In the genomic region with DNA sequence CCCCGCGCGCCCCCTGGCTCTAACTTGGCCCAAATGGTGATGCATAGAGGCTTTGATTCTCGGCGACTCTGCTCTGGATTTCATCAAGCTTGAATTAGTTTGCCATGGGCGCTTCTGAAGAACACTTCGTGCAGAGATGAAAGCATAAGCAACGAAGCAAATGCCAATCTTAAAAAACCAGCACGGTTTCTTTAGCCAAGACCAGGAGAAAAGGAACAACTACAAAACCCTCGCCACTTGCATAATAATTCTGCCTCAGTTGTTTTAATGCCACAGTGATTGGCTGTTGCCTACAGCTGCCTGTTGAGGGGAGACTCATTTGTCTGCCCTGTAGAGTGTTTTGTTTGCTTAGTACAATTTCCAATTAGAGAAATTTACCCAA, we compare ENCODE assay signal across 8 mouse cellular contexts. TPM values are rescaled to one million over a fixed set of nuclear protein-coding genes. Genes with fewer than 3 reads are reported as not detected.
DNase-seq lines count a peak whose midpoint lies in the region; ATAC-seq and TF ChIP-seq lines count a peak whose summit lies in the region.
"Had no signal": no experiment of that assay in that cellular context is flagged by ENCODE, and none has a peak within 500 bp of the region (broad histone marks: within the 10 kb centered on the region; RNA-seq: fewer than 3 reads in every experiment).

No protein-coding gene starts in this region.

- peak overlapping the region; percentile 99 for H3K27ac ChIP-seq in lung, postnatal 0 days (ENCODE audit: low read length)
- peak overlapping the region; percentile 99 for H3K27ac ChIP-seq in embryonic facial prominence, embryonic 13.5 days
- peak overlapping the region; percentile 100 for H3K27ac ChIP-seq in hindbrain, embryonic 16.5 days (ENCODE audit: low read depth, low read length)
- H3K27ac ChIP-seq in midbrain, embryonic 16.5 days (ENCODE audit: low read length), result peak overlapping the region; percentile 99

- H3K4me2 ChIP-seq in lung, postnatal 0 days (replicated peaks; ENCODE audit: low read depth, low read length), result peak overlapping the region; percentile 72
- H3K4me2 ChIP-seq in embryonic facial prominence, embryonic 13.5 days, result peak overlapping the region; percentile 69
- H3K4me2 ChIP-seq in hindbrain, embryonic 16.5 days (ENCODE audit: low read length), result peak overlapping the region; percentile 83
- peak overlapping the region; percentile 82 for H3K4me2 ChIP-seq in midbrain, embryonic 16.5 days (ENCODE audit: low read length)

- TF ChIP-seq EP300 in lung, postnatal 0 days (IDR thresholded peaks at IDR 0.05), result no peak

- no peak for ATAC-seq in lung, postnatal 0 days
- no peak; the same call in 1 of the 2 replicates for ATAC-seq in embryonic facial prominence, embryonic 13.5 days (ENCODE audit: insufficient number of reproducible peaks, insufficient read depth, low FRiP score, low TSS enrichment, low read depth)
- ATAC-seq in hindbrain, embryonic 16.5 days, result no peak; the same call in 1 of the 2 replicates
- ATAC-seq in midbrain, embryonic 16.5 days, result no peak; the same call in 1 of the 2 replicates

- peak overlapping the region; percentile 96 for H3K9ac ChIP-seq in lung, postnatal 0 days (replicated peaks; ENCODE audit: low read depth)
- H3K9ac ChIP-seq in embryonic facial prominence, embryonic 13.5 days, result peak overlapping the region; percentile 95
- H3K9ac ChIP-seq in hindbrain, embryonic 16.5 days (ENCODE audit: low read depth, low read length), result peak overlapping the region; percentile 98
- peak overlapping the region; percentile 97 for H3K9ac ChIP-seq in midbrain, embryonic 16.5 days (ENCODE audit: low read depth, low read length)

- H3K36me3 ChIP-seq in lung, postnatal 0 days (ENCODE audit: insufficient read depth, low read length), result no peaks in the 10 kb centered on the region
- H3K36me3 ChIP-seq in embryonic facial prominence, embryonic 13.5 days, result peaks cover 9% of the 10 kb centered on the region; the same call in 1 of the 2 replicates
- no peaks in the 10 kb centered on the region for H3K36me3 ChIP-seq in hindbrain, embryonic 16.5 days (ENCODE audit: control insufficient read depth, insufficient read depth, low read length)
- H3K36me3 ChIP-seq in midbrain, embryonic 16.5 days (ENCODE audit: control insufficient read depth, insufficient read depth, low read length), result no peaks in the 10 kb centered on the region

- TF ChIP-seq CTCF in lung, postnatal 0 days (IDR thresholded peaks at IDR 0.05), result no peak

- H3K27me3 ChIP-seq in lung, postnatal 0 days (replicated peaks; ENCODE audit: insufficient read depth, low read length), result no peaks in the 10 kb centered on the region
- no peaks in the 10 kb centered on the region for H3K27me3 ChIP-seq in embryonic facial prominence, embryonic 13.5 days
- no peaks in the 10 kb centered on the region for H3K27me3 ChIP-seq in hindbrain, embryonic 16.5 days (replicated peaks; ENCODE audit: control insufficient read depth, insufficient read depth, low read length)
- no peaks in the 10 kb centered on the region for H3K27me3 ChIP-seq in midbrain, embryonic 16.5 days (ENCODE audit: control insufficient read depth, insufficient read depth, low read depth, low read length)

- no peak for DNase-seq in lung, postnatal 0 days (ENCODE audit: low spot score)
- no peak for DNase-seq in lung, postnatal 25 days (ENCODE audit: low spot score)
- no peak for DNase-seq in adrenal gland, adult 18-20 months (ENCODE audit: low spot score in 2 of 2)
- DNase-seq in gastrocnemius, postnatal 4 days (ENCODE audit: low spot score in 2 of 2), result no peak

- H3K4me3 ChIP-seq in lung, postnatal 0 days (ENCODE audit: low read depth, low read length), result peak overlapping the region; percentile 78
- H3K4me3 ChIP-seq in embryonic facial prominence, embryonic 13.5 days, result peak overlapping the region; percentile 75
- H3K4me3 ChIP-seq in hindbrain, embryonic 16.5 days (ENCODE audit: low read length), result peak overlapping the region; percentile 86
- peak overlapping the region; percentile 85 for H3K4me3 ChIP-seq in midbrain, embryonic 16.5 days (ENCODE audit: low read depth, low read length)

- peaks cover 12% of the 10 kb centered on the region for H3K4me1 ChIP-seq in lung, postnatal 0 days (ENCODE audit: insufficient read depth, low read depth, low read length)
- peaks cover 36% of the 10 kb centered on the region for H3K4me1 ChIP-seq in embryonic facial prominence, embryonic 13.5 days
- peaks cover 32% of the 10 kb centered on the region for H3K4me1 ChIP-seq in hindbrain, embryonic 16.5 days (ENCODE audit: control insufficient read depth, insufficient read depth, low read depth, low read length)
- H3K4me1 ChIP-seq in midbrain, embryonic 16.5 days (ENCODE audit: control insufficient read depth, insufficient read depth, low read length), result peaks cover 29% of the 10 kb centered on the region

- no peaks in the 10 kb centered on the region for H3K9me3 ChIP-seq in lung, postnatal 0 days (ENCODE audit: low read length)
- H3K9me3 ChIP-seq in embryonic facial prominence, embryonic 13.5 days, result no peaks in the 10 kb centered on the region
- no peaks in the 10 kb centered on the region for H3K9me3 ChIP-seq in hindbrain, embryonic 16.5 days (ENCODE audit: control insufficient read depth, low read length)
- no peaks in the 10 kb centered on the region for H3K9me3 ChIP-seq in midbrain, embryonic 16.5 days (replicated peaks; ENCODE audit: control insufficient read depth, low read length, poor library complexity, severe bottlenecking)

- 2% methylated on average over 10 of the region's 10 CpGs for WGBS in lung, postnatal 0 days
- 2% methylated on average over 10 of the region's 10 CpGs for WGBS in embryonic facial prominence, embryonic 13.5 days
- WGBS in hindbrain, embryonic 16.5 days, result under 1% methylated on average over 10 of the region's 10 CpGs
- under 1% methylated on average over 10 of the region's 10 CpGs for WGBS in midbrain, embryonic 16.5 days

RNA-seq across cellular contexts. Expression of gene Ankrd40, which starts 0.8 kb away (rescaled TPM):
- 33.3 and 33.6 TPM in 2 replicates for polyA plus RNA-seq in lung, postnatal 0 days (2015; fragmentation: Nextera tagmentation; extraction: Ambion mirVana)
- polyA plus RNA-seq in embryonic facial prominence, embryonic 13.5 days (2015; fragmentation: Nextera tagmentation; extraction: Ambion mirVana), result 16.6 and 17.1 TPM in 2 replicates
- 9.2 and 9.4 TPM in 2 replicates for polyA plus RNA-seq in hindbrain, embryonic 16.5 days (2015; fragmentation: Nextera tagmentation; extraction: Ambion mirVana)
- polyA plus RNA-seq in midbrain, embryonic 16.5 days (2015; fragmentation: Nextera tagmentation; extraction: Ambion mirVana), result 8.5 and 10.2 TPM in 2 replicates
- 100 to 1,000 TPM; 149 to 159 TPM for total RNA-seq in adrenal gland, adult 18-20 months (2021)
- 100 to 1,000 TPM; 127 to 137 TPM for total RNA-seq in gastrocnemius, postnatal 4 days (2021)

RNA-seq across cellular contexts. Expression of gene Luc7l3, which starts 6.8 kb away (rescaled TPM):
- 79.4 and 84.0 TPM in 2 replicates for polyA plus RNA-seq in lung, postnatal 0 days (2015; fragmentation: Nextera tagmentation; extraction: Ambion mirVana)
- polyA plus RNA-seq in embryonic facial prominence, embryonic 13.5 days (2015; fragmentation: Nextera tagmentation; extraction: Ambion mirVana), result 160 and 162 TPM in 2 replicates
- polyA plus RNA-seq in hindbrain, embryonic 16.5 days (2015; fragmentation: Nextera tagmentation; extraction: Ambion mirVana), result 110 and 113 TPM in 2 replicates
- 142 and 159 TPM in 2 replicates for polyA plus RNA-seq in midbrain, embryonic 16.5 days (2015; fragmentation: Nextera tagmentation; extraction: Ambion mirVana)
- total RNA-seq in adrenal gland, adult 18-20 months (2021), result 10 to 100 TPM; 58.1 to 71.9 TPM
- 10 to 100 TPM; 62.7 to 73.3 TPM for total RNA-seq in gastrocnemius, postnatal 4 days (2021)

RNA-seq across cellular contexts. Expression of gene Gm21885, which starts 47.0 kb away (rescaled TPM):
- not detected in 2 replicates for polyA plus RNA-seq in lung, postnatal 0 days (2015; fragmentation: Nextera tagmentation; extraction: Ambion mirVana)
- 0.37 TPM in 1 of 2 replicates, not detected in the other for polyA plus RNA-seq in embryonic facial prominence, embryonic 13.5 days (2015; fragmentation: Nextera tagmentation; extraction: Ambion mirVana)
- polyA plus RNA-seq in hindbrain, embryonic 16.5 days (2015; fragmentation: Nextera tagmentation; extraction: Ambion mirVana), result 0.86 TPM in 1 of 2 replicates, not detected in the other
- 0.95 TPM in 1 of 2 replicates, not detected in the other for polyA plus RNA-seq in midbrain, embryonic 16.5 days (2015; fragmentation: Nextera tagmentation; extraction: Ambion mirVana)
- not detected for total RNA-seq in adrenal gland, adult 18-20 months (2021)
- not detected for total RNA-seq in gastrocnemius, postnatal 4 days (2021)
- polyA plus RNA-seq: frontal cortex, adult 2 months had no signal
